Mouse (Mus musculus): ENCODE data around the gene Lrrc49.

DNA sequence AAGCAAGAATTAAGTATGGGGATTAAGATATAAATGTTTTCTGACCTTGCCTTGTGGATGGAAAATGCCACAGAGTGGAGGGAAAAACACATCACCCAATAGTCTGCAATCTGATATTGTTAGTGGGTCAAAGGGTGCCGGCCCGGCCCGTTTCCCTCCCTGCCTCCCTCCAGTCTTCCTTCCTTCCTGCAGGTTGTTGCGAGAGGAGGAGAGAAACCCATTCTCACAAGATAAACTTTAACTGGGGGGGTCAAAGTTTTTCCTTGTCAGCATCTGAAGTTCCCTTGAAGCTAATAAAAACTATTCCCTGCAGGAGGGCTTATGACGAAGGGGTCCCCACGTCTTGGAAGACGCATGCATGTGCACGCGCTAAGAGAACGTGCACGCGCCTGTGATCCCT lies 157.6 kb downstream of the Lrrc49 start:
- TF ChIP-seq CTCF (IDR thresholded peaks at IDR 0.05; ENCODE audit: borderline replicate concordance, control insufficient read depth, extremely low read depth, insufficient read depth, low read length, poor library complexity) (no peak), POLR2A (IDR thresholded peaks at IDR 0.05; ENCODE audit: control insufficient read depth, extremely low read depth, insufficient read depth, low read length, poor library complexity) (no peak)

Data from thymus, adult 2 months (tissue).